Mouse (Mus musculus) hindbrain, embryonic 12.5 days (tissue): ENCODE measurements around the gene Cpne4. TPM values are rescaled to one million over a fixed set of nuclear protein-coding genes. Genes with fewer than 3 reads are reported as not detected.

Experiments used
- ATAC-seq: fragments of 200-750 bp; cut with Nextera tagmentation; 2 replicates; pipeline ENCODE4 v1.8.0; 2017; ENCODE audit warnings: moderate TSS enrichment; ENCODE audit not compliant: low FRiP score
- H3K27ac ChIP-seq: fragments of 300-500 bp; sonication (generic); 2 replicates; pipeline ENCODE4 v1.5.1; 2016; ENCODE audit warnings: mild to moderate bottlenecking
- H3K27me3 ChIP-seq: fragments of 300-500 bp; sonication (generic); 2 replicates; pipeline ENCODE4 v1.6.1; 2016; ENCODE audit warnings: mild to moderate bottlenecking
- H3K36me3 ChIP-seq: fragments of 300-500 bp; sonication (generic); 2 replicates; pipeline ENCODE4 v1.6.1; 2016; ENCODE audit warnings: mild to moderate bottlenecking
- H3K4me1 ChIP-seq: fragments of 300-500 bp; sonication (generic); 2 replicates; pipeline ENCODE4 v1.6.1; 2016
- H3K4me2 ChIP-seq: fragments of 300-500 bp; sonication (generic); replicated peaks from 2 replicates; pipeline ENCODE4 v1.6.1; 2016; ENCODE audit warnings: mild to moderate bottlenecking
- H3K4me3 ChIP-seq: fragments of 300-500 bp; sonication (generic); 2 replicates; pipeline ENCODE4 v1.5.1; 2016; ENCODE audit warnings: mild to moderate bottlenecking
- H3K9ac ChIP-seq: fragments of 300-500 bp; sonication (generic); 2 replicates; pipeline ENCODE4 v1.6.1; 2016; ENCODE audit warnings: mild to moderate bottlenecking, moderate library complexity
- H3K9me3 ChIP-seq: fragments of 300-500 bp; sonication (generic); replicated peaks from 2 replicates; pipeline ENCODE4 v1.6.1; 2016; ENCODE audit warnings: mild to moderate bottlenecking
- WGBS: fragments of 180-500 bp; shearing (Covaris S2); methylation state at CpG from one replicate; pipeline ENCODE4 v1.1.7; 2016; 5-methylcytosine and 5-hydroxymethylcytosine counted together
- polyA plus RNA-seq: library from polyadenylated mRNA; unstranded; fragments of >200 nt; fragmentation: Nextera tagmentation; extraction: Ambion mirVana; gene quantifications from 2 replicates; pipeline ENCODE4 v1.2.1, GENCODE M21; 2016

The Cpne4 gene
- polyA plus RNA-seq, 1 experiment from 2014 or later: 2.3 TPM

- Histone ChIP-seq H3K4me2 (no peak overlapping the region), H3K9ac (no peak overlapping the region), H3K27me3 (no peaks in the 10 kb centered on the region), H3K4me3 (no peak overlapping the region), H3K27ac (no peak overlapping the region), H3K9me3 (no peaks in the 10 kb centered on the region), H3K4me1 (no peaks in the 10 kb centered on the region), H3K36me3 (no peaks in the 10 kb centered on the region)
- ATAC-seq: no peak
- WGBS: 79% methylated on average over 6 of the region's 6 CpGs
These were observed 65.4 kb downstream of the Cpne4 start for GRCm38 (mm10) chr9:104612523-104612922.

GRCm38 (mm10) chr9:104616691-104617090 is 69.6 kb downstream of the Cpne4 start:
- WGBS: 56% methylated on average over 6 of the region's 6 CpGs
- H3K4me2 ChIP-seq: no peak overlapping the region
- no peak overlapping the region for H3K9ac ChIP-seq
- no peaks in the 10 kb centered on the region for H3K4me1 ChIP-seq
- ATAC-seq: no peak
- H3K4me3 ChIP-seq: no peak overlapping the region
- no peaks in the 10 kb centered on the region for H3K9me3 ChIP-seq
- no peak overlapping the region for H3K27ac ChIP-seq
- H3K36me3 ChIP-seq: no peaks in the 10 kb centered on the region
- no peaks in the 10 kb centered on the region for H3K27me3 ChIP-seq

GRCm38 (mm10) chr9:104623564-104623963 is 76.5 kb downstream of the Cpne4 start:
- Histone ChIP-seq H3K9ac (no peak overlapping the region), H3K27me3 (no peaks in the 10 kb centered on the region), H3K4me3 (no peak overlapping the region), H3K4me2 (no peak overlapping the region), H3K9me3 (no peaks in the 10 kb centered on the region), H3K27ac (no peak overlapping the region), H3K4me1 (no peaks in the 10 kb centered on the region), H3K36me3 (no peaks in the 10 kb centered on the region)
- no peak for ATAC-seq
- 83% methylated on average over 4 of the region's 4 CpGs for WGBS

- no peaks in the 10 kb centered on the region for H3K9me3 ChIP-seq
- H3K4me2 ChIP-seq: no peak overlapping the region
- H3K4me1 ChIP-seq: no peaks in the 10 kb centered on the region
- no peaks in the 10 kb centered on the region for H3K36me3 ChIP-seq
- no peak overlapping the region for H3K27ac ChIP-seq
- H3K27me3 ChIP-seq: no peaks in the 10 kb centered on the region
- H3K4me3 ChIP-seq: no peak overlapping the region
- 62% methylated on average over 7 of the region's 7 CpGs for WGBS
- ATAC-seq: no peak
- no peak overlapping the region for H3K9ac ChIP-seq
These were observed 80.7 kb downstream of the Cpne4 start for GRCm38 (mm10) chr9:104627816-104628215.

- H3K9me3 ChIP-seq: no peaks in the 10 kb centered on the region
- WGBS: 85% methylated on average over 7 of the region's 7 CpGs
- no peak overlapping the region for H3K27ac ChIP-seq
- no peaks in the 10 kb centered on the region for H3K27me3 ChIP-seq
- no peaks in the 10 kb centered on the region for H3K4me1 ChIP-seq
- no peak overlapping the region for H3K4me3 ChIP-seq
- H3K4me2 ChIP-seq: no peak overlapping the region
- H3K9ac ChIP-seq: no peak overlapping the region
- ATAC-seq: no peak
- no peaks in the 10 kb centered on the region for H3K36me3 ChIP-seq
These were observed 82.2 kb downstream of the Cpne4 start for GRCm38 (mm10) chr9:104629282-104629681.

GRCm38 (mm10) chr9:104646348-104646994 is 99.4 kb downstream of the Cpne4 start:
- ATAC-seq: peak; percentile 83
- no peaks in the 10 kb centered on the region for H3K27me3 ChIP-seq

GRCm38 (mm10) chr9:104652691-104653261 is 105.7 kb downstream of the Cpne4 start:
- H3K9me3 ChIP-seq: no peaks in the 10 kb centered on the region
- no peak for ATAC-seq
- 0 out of 2 replicates have a peak, but pooled peaks cover 3% of the 10 kb centered on the region for H3K4me1 ChIP-seq
- no peaks in the 10 kb centered on the region for H3K36me3 ChIP-seq
- H3K27ac ChIP-seq: no peak overlapping the region
- WGBS: 78% methylated on average over 9 of the region's 9 CpGs
- H3K4me2 ChIP-seq: no peak overlapping the region
- no peaks in the 10 kb centered on the region for H3K27me3 ChIP-seq
- H3K4me3 ChIP-seq: no peak overlapping the region
- no peak overlapping the region for H3K9ac ChIP-seq

More at GRCm38 (mm10) chr9:104646348-104646994, 99.4 kb downstream of the Cpne4 start:
- no peaks in the 10 kb centered on the region for H3K36me3 ChIP-seq
- peaks cover 4% of the 10 kb centered on the region; the same call in 1 of the 2 replicates for H3K4me1 ChIP-seq
- H3K9ac ChIP-seq: no peak overlapping the region
- no peak overlapping the region for H3K4me3 ChIP-seq
- 0 out of 2 replicates have a peak overlapping the region, but pooled peaks have one; percentile 7 for H3K27ac ChIP-seq
- H3K4me2 ChIP-seq: no peak overlapping the region
- no peaks in the 10 kb centered on the region for H3K9me3 ChIP-seq
- 51% methylated on average over 5 of the region's 5 CpGs for WGBS

GRCm38 (mm10) chr9:104659758-104660157 is 112.7 kb downstream of the Cpne4 start:
- H3K27ac ChIP-seq: no peak overlapping the region
- no peak for ATAC-seq
- no peak overlapping the region for H3K4me2 ChIP-seq
- no peak overlapping the region for H3K9ac ChIP-seq
- no peaks in the 10 kb centered on the region for H3K9me3 ChIP-seq
- H3K4me3 ChIP-seq: no peak overlapping the region
- H3K4me1 ChIP-seq: no peaks in the 10 kb centered on the region
- no peaks in the 10 kb centered on the region for H3K36me3 ChIP-seq
- H3K27me3 ChIP-seq: no peaks in the 10 kb centered on the region
- WGBS: 46% methylated on average over 4 of the region's 4 CpGs

- ATAC-seq: no peak
- 63% methylated on average over 1 of the region's 1 CpGs for WGBS
- no peak overlapping the region for H3K9ac ChIP-seq
- H3K4me2 ChIP-seq: no peak overlapping the region
- H3K4me3 ChIP-seq: no peak overlapping the region
- H3K9me3 ChIP-seq: no peaks in the 10 kb centered on the region
- H3K36me3 ChIP-seq: no peaks in the 10 kb centered on the region
- H3K27me3 ChIP-seq: no peaks in the 10 kb centered on the region
- no peaks in the 10 kb centered on the region for H3K4me1 ChIP-seq
- H3K27ac ChIP-seq: no peak overlapping the region
These were observed 129.6 kb downstream of the Cpne4 start for GRCm38 (mm10) chr9:104676665-104677064.

- no peaks in the 10 kb centered on the region for H3K4me1 ChIP-seq
- no peak overlapping the region for H3K27ac ChIP-seq
- no peak overlapping the region for H3K4me2 ChIP-seq
- no peak overlapping the region for H3K4me3 ChIP-seq
- no peaks in the 10 kb centered on the region for H3K27me3 ChIP-seq
- ATAC-seq: no peak
- H3K9me3 ChIP-seq: no peaks in the 10 kb centered on the region
- no peak overlapping the region for H3K9ac ChIP-seq
- H3K36me3 ChIP-seq: no peaks in the 10 kb centered on the region
- WGBS: 86% methylated on average over 3 of the region's 3 CpGs
These were observed 131.5 kb downstream of the Cpne4 start for GRCm38 (mm10) chr9:104678571-104678970.

GRCm38 (mm10) chr9:104687051-104687450 is 140.0 kb downstream of the Cpne4 start:
- ATAC-seq: no peak
- H3K27ac ChIP-seq: no peak overlapping the region
- no peaks in the 10 kb centered on the region for H3K36me3 ChIP-seq
- 76% methylated on average over 3 of the region's 3 CpGs for WGBS
- no peaks in the 10 kb centered on the region for H3K4me1 ChIP-seq
- no peaks in the 10 kb centered on the region for H3K27me3 ChIP-seq
- no peak overlapping the region for H3K4me3 ChIP-seq
- H3K9me3 ChIP-seq: no peaks in the 10 kb centered on the region
- no peak overlapping the region for H3K9ac ChIP-seq
- H3K4me2 ChIP-seq: no peak overlapping the region

GRCm38 (mm10) chr9:104693145-104693544 is 146.1 kb downstream of the Cpne4 start:
- 71% methylated on average over 2 of the region's 2 CpGs for WGBS

GRCm38 (mm10) chr9:104710831-104711230 is 163.7 kb downstream of the Cpne4 start:
- H3K36me3 ChIP-seq: no peaks in the 10 kb centered on the region
- no peak overlapping the region for H3K9ac ChIP-seq
- no peak overlapping the region for H3K27ac ChIP-seq
- H3K9me3 ChIP-seq: no peaks in the 10 kb centered on the region
- H3K4me2 ChIP-seq: no peak overlapping the region
- ATAC-seq: no peak
- no peak overlapping the region for H3K4me3 ChIP-seq
- no peaks in the 10 kb centered on the region for H3K4me1 ChIP-seq
- H3K27me3 ChIP-seq: no peaks in the 10 kb centered on the region
- WGBS: 87% methylated on average over 5 of the region's 5 CpGs

More at GRCm38 (mm10) chr9:104693145-104693544, 146.1 kb downstream of the Cpne4 start:
- no peak overlapping the region for H3K4me2 ChIP-seq
- no peaks in the 10 kb centered on the region for H3K27me3 ChIP-seq
- no peak for ATAC-seq
- no peak overlapping the region for H3K27ac ChIP-seq
- no peak overlapping the region for H3K9ac ChIP-seq
- H3K4me3 ChIP-seq: no peak overlapping the region
- no peaks in the 10 kb centered on the region for H3K36me3 ChIP-seq
- H3K4me1 ChIP-seq: no peaks in the 10 kb centered on the region
- H3K9me3 ChIP-seq: no peaks in the 10 kb centered on the region
